Mouse (Mus musculus): Measurements from ENCODE around the gene Eif4ebp2. TPM values are rescaled to one million over a fixed set of nuclear protein-coding genes. Genes with fewer than 3 reads are reported as not detected.

Eif4ebp2 gene
- polyA plus RNA-seq, 1 experiment from 2014 or later: 46.8 TPM

GRCm38 (mm10) chr10:61410193-61410592, 42.3 kb downstream of the Eif4ebp2 start:
- WGBS: 22% methylated on average over 9 of the region's 9 CpGs
- DNase-seq (no peak), ATAC-seq (ENCODE audit: low FRiP score, low TSS enrichment) (no peak)
- no peaks in the 10 kb centered on the region for H3K27me3 ChIP-seq (ENCODE audit: control insufficient read depth, insufficient read depth, low read length)
- H3K27ac ChIP-seq (replicated peaks; ENCODE audit: low read depth, low read length): no peak overlapping the region
- no peak overlapping the region for H3K4me2 ChIP-seq (ENCODE audit: low read length)
- no peak overlapping the region for H3K9ac ChIP-seq (replicated peaks; ENCODE audit: low read length)
- no peaks in the 10 kb centered on the region for H3K9me3 ChIP-seq (ENCODE audit: control insufficient read depth, low read length)
- H3K4me1 ChIP-seq (ENCODE audit: control insufficient read depth, insufficient read depth, low read length): no peaks in the 10 kb centered on the region
- no peak overlapping the region for H3K4me3 ChIP-seq (replicated peaks; ENCODE audit: low read depth, low read length)
- H3K36me3 ChIP-seq (ENCODE audit: control insufficient read depth, insufficient read depth, low read length): no peaks in the 10 kb centered on the region

- H3K27ac ChIP-seq (replicated peaks; ENCODE audit: low read depth, low read length): no peak overlapping the region
- no peak overlapping the region for H3K4me2 ChIP-seq (ENCODE audit: low read length)
- no peaks in the 10 kb centered on the region for H3K9me3 ChIP-seq (ENCODE audit: control insufficient read depth, low read length)
- no peaks in the 10 kb centered on the region for H3K36me3 ChIP-seq (ENCODE audit: control insufficient read depth, insufficient read depth, low read length)
- no peak overlapping the region for H3K4me3 ChIP-seq (replicated peaks; ENCODE audit: low read depth, low read length)
- no peak for ATAC-seq (ENCODE audit: low FRiP score, low TSS enrichment)
- no peak overlapping the region for H3K9ac ChIP-seq (replicated peaks; ENCODE audit: low read length)
- DNase-seq: no peak
- no peaks in the 10 kb centered on the region for H3K27me3 ChIP-seq (ENCODE audit: control insufficient read depth, insufficient read depth, low read length)
- WGBS: 5% methylated on average over 4 of the region's 4 CpGs
- H3K4me1 ChIP-seq (ENCODE audit: control insufficient read depth, insufficient read depth, low read length): no peaks in the 10 kb centered on the region
Observed at GRCm38 (mm10) chr10:61409776-61410175, 42.7 kb downstream of the Eif4ebp2 start.

- no peak overlapping the region for H3K4me3 ChIP-seq (replicated peaks; ENCODE audit: low read depth, low read length)
- DNase-seq (no peak), ATAC-seq (ENCODE audit: low FRiP score, low TSS enrichment) (no peak)
- H3K27ac ChIP-seq (replicated peaks; ENCODE audit: low read depth, low read length): no peak overlapping the region
- H3K4me2 ChIP-seq (ENCODE audit: low read length): no peak overlapping the region
- no peaks in the 10 kb centered on the region for H3K9me3 ChIP-seq (ENCODE audit: control insufficient read depth, low read length)
- H3K27me3 ChIP-seq (ENCODE audit: control insufficient read depth, insufficient read depth, low read length): no peaks in the 10 kb centered on the region
- H3K9ac ChIP-seq (replicated peaks; ENCODE audit: low read length): no peak overlapping the region
- no peaks in the 10 kb centered on the region for H3K36me3 ChIP-seq (ENCODE audit: control insufficient read depth, insufficient read depth, low read length)
- 4% methylated on average over 10 of the region's 10 CpGs for WGBS
- H3K4me1 ChIP-seq (ENCODE audit: control insufficient read depth, insufficient read depth, low read length): no peaks in the 10 kb centered on the region
Observed at GRCm38 (mm10) chr10:61405958-61406357, 46.5 kb downstream of the Eif4ebp2 start.

- no peak for ATAC-seq (ENCODE audit: low FRiP score, low TSS enrichment)
- Histone ChIP-seq H3K9ac (replicated peaks; ENCODE audit: low read length) (no peak overlapping the region), H3K36me3 (ENCODE audit: control insufficient read depth, insufficient read depth, low read length) (no peaks in the 10 kb centered on the region), H3K9me3 (ENCODE audit: control insufficient read depth, low read length) (no peaks in the 10 kb centered on the region), H3K4me2 (ENCODE audit: low read length) (no peak overlapping the region), H3K4me3 (replicated peaks; ENCODE audit: low read depth, low read length) (no peak overlapping the region), H3K4me1 (ENCODE audit: control insufficient read depth, insufficient read depth, low read length) (no peaks in the 10 kb centered on the region), H3K27ac (replicated peaks; ENCODE audit: low read depth, low read length) (no peak overlapping the region), H3K27me3 (ENCODE audit: control insufficient read depth, insufficient read depth, low read length) (no peaks in the 10 kb centered on the region)
- no peak for DNase-seq
- 94% methylated on average over 2 of the region's 2 CpGs for WGBS
Observed at GRCm38 (mm10) chr10:61402911-61403310, 49.5 kb downstream of the Eif4ebp2 start.

GRCm38 (mm10) chr10:61402480-61402879, 50.0 kb downstream of the Eif4ebp2 start:
- no peak overlapping the region for H3K27ac ChIP-seq (replicated peaks; ENCODE audit: low read depth, low read length)
- 69% methylated on average over 5 of the region's 5 CpGs for WGBS
- DNase-seq (no peak), ATAC-seq (ENCODE audit: low FRiP score, low TSS enrichment) (no peak)
- H3K27me3 ChIP-seq (ENCODE audit: control insufficient read depth, insufficient read depth, low read length): no peaks in the 10 kb centered on the region
- H3K9ac ChIP-seq (replicated peaks; ENCODE audit: low read length): no peak overlapping the region
- H3K4me3 ChIP-seq (replicated peaks; ENCODE audit: low read depth, low read length): no peak overlapping the region
- no peaks in the 10 kb centered on the region for H3K4me1 ChIP-seq (ENCODE audit: control insufficient read depth, insufficient read depth, low read length)
- no peak overlapping the region for H3K4me2 ChIP-seq (ENCODE audit: low read length)
- no peaks in the 10 kb centered on the region for H3K9me3 ChIP-seq (ENCODE audit: control insufficient read depth, low read length)
- H3K36me3 ChIP-seq (ENCODE audit: control insufficient read depth, insufficient read depth, low read length): no peaks in the 10 kb centered on the region

GRCm38 (mm10) chr10:61400407-61400806, 52.1 kb downstream of the Eif4ebp2 start:
- DNase-seq: no peak
- H3K36me3 ChIP-seq (ENCODE audit: control insufficient read depth, insufficient read depth, low read length): no peaks in the 10 kb centered on the region
- no peak for ATAC-seq (ENCODE audit: low FRiP score, low TSS enrichment)
- no peak overlapping the region for H3K9ac ChIP-seq (replicated peaks; ENCODE audit: low read length)
- no peak overlapping the region for H3K27ac ChIP-seq (replicated peaks; ENCODE audit: low read depth, low read length)
- 83% methylated on average over 5 of the region's 5 CpGs for WGBS
- H3K9me3 ChIP-seq (ENCODE audit: control insufficient read depth, low read length): no peaks in the 10 kb centered on the region
- H3K27me3 ChIP-seq (ENCODE audit: control insufficient read depth, insufficient read depth, low read length): no peaks in the 10 kb centered on the region
- H3K4me2 ChIP-seq (ENCODE audit: low read length): no peak overlapping the region
- no peak overlapping the region for H3K4me3 ChIP-seq (replicated peaks; ENCODE audit: low read depth, low read length)
- no peaks in the 10 kb centered on the region for H3K4me1 ChIP-seq (ENCODE audit: control insufficient read depth, insufficient read depth, low read length)

GRCm38 (mm10) chr10:61399156-61399734, 53.2 kb downstream of the Eif4ebp2 start:
- peak; percentile 81 for ATAC-seq (ENCODE audit: low FRiP score, low TSS enrichment)
- 23% methylated on average over 13 of the region's 13 CpGs for WGBS

GRCm38 (mm10) chr10:61398125-61398524, 54.3 kb downstream of the Eif4ebp2 start:
- no peak overlapping the region for H3K27ac ChIP-seq (replicated peaks; ENCODE audit: low read depth, low read length)
- ATAC-seq (ENCODE audit: low FRiP score, low TSS enrichment) (no peak), DNase-seq (no peak)
- no peaks in the 10 kb centered on the region for H3K9me3 ChIP-seq (ENCODE audit: control insufficient read depth, low read length)
- no peaks in the 10 kb centered on the region for H3K36me3 ChIP-seq (ENCODE audit: control insufficient read depth, insufficient read depth, low read length)
- H3K27me3 ChIP-seq (ENCODE audit: control insufficient read depth, insufficient read depth, low read length): no peaks in the 10 kb centered on the region
- H3K9ac ChIP-seq (replicated peaks; ENCODE audit: low read length): no peak overlapping the region
- no peak overlapping the region for H3K4me2 ChIP-seq (ENCODE audit: low read length)
- H3K4me3 ChIP-seq (replicated peaks; ENCODE audit: low read depth, low read length): no peak overlapping the region
- H3K4me1 ChIP-seq (ENCODE audit: control insufficient read depth, insufficient read depth, low read length): no peaks in the 10 kb centered on the region
- 54% methylated on average over 3 of the region's 3 CpGs for WGBS

More at GRCm38 (mm10) chr10:61399156-61399734, 53.2 kb downstream of the Eif4ebp2 start:
- no peak overlapping the region for H3K4me2 ChIP-seq (ENCODE audit: low read length)
- H3K9ac ChIP-seq (replicated peaks; ENCODE audit: low read length): no peak overlapping the region
- no peaks in the 10 kb centered on the region for H3K9me3 ChIP-seq (ENCODE audit: control insufficient read depth, low read length)
- no peak overlapping the region for H3K4me3 ChIP-seq (replicated peaks; ENCODE audit: low read depth, low read length)
- H3K27ac ChIP-seq (replicated peaks; ENCODE audit: low read depth, low read length): no peak overlapping the region
- H3K4me1 ChIP-seq (ENCODE audit: control insufficient read depth, insufficient read depth, low read length): no peaks in the 10 kb centered on the region
- H3K27me3 ChIP-seq (ENCODE audit: control insufficient read depth, insufficient read depth, low read length): no peaks in the 10 kb centered on the region
- DNase-seq: peak; percentile 91
- no peaks in the 10 kb centered on the region for H3K36me3 ChIP-seq (ENCODE audit: control insufficient read depth, insufficient read depth, low read length)

- H3K4me3 ChIP-seq (replicated peaks; ENCODE audit: low read depth, low read length): no peak overlapping the region
- 28% methylated on average over 9 of the region's 9 CpGs for WGBS
- H3K4me1 ChIP-seq (ENCODE audit: control insufficient read depth, insufficient read depth, low read length): no peaks in the 10 kb centered on the region
- H3K36me3 ChIP-seq (ENCODE audit: control insufficient read depth, insufficient read depth, low read length): no peaks in the 10 kb centered on the region
- ATAC-seq (ENCODE audit: low FRiP score, low TSS enrichment): no peak
- no peak for DNase-seq
- no peak overlapping the region for H3K9ac ChIP-seq (replicated peaks; ENCODE audit: low read length)
- no peaks in the 10 kb centered on the region for H3K9me3 ChIP-seq (ENCODE audit: control insufficient read depth, low read length)
- no peak overlapping the region for H3K4me2 ChIP-seq (ENCODE audit: low read length)
- no peak overlapping the region for H3K27ac ChIP-seq (replicated peaks; ENCODE audit: low read depth, low read length)
- H3K27me3 ChIP-seq (ENCODE audit: control insufficient read depth, insufficient read depth, low read length): no peaks in the 10 kb centered on the region
Observed at GRCm38 (mm10) chr10:61394476-61395136, 57.9 kb downstream of the Eif4ebp2 start.
